Mouse (Mus musculus) stomach, postnatal 0 days (tissue): ENCODE data around the gene Dctd. TPM values are rescaled to one million over a fixed set of nuclear protein-coding genes. Genes with fewer than 3 reads are reported as not detected.

Source experiments
- ATAC-seq: fragments of 200-750 bp; cut with Nextera tagmentation; 2 replicates; pipeline ENCODE4 v1.8.0; 2017; ENCODE audit not compliant: low FRiP score, low TSS enrichment
- DNase-seq: peaks from one replicate; pipeline ENCODE4 v3.0.0-alpha.2; 2016; ENCODE audit warnings: low spot score
- H3K27ac ChIP-seq: fragments of 300-500 bp; sonication (generic); replicated peaks from 2 replicates; pipeline ENCODE4 v1.5.1; 2014; ENCODE audit warnings: mild to moderate bottlenecking, control low read depth
- H3K27me3 ChIP-seq: fragments of 300-500 bp; sonication (generic); 2 replicates; pipeline ENCODE4 v1.6.1; 2014; ENCODE audit warnings: low read length; ENCODE audit not compliant: control insufficient read depth, insufficient read depth
- H3K36me3 ChIP-seq: fragments of 300-500 bp; sonication (generic); 2 replicates; pipeline ENCODE4 v1.6.1; 2014; ENCODE audit warnings: low read length, mixed read lengths; ENCODE audit not compliant: control insufficient read depth, insufficient read depth
- H3K4me1 ChIP-seq: fragments of 300-500 bp; sonication (generic); replicated peaks from 2 replicates; pipeline ENCODE4 v1.6.1; 2014; ENCODE audit warnings: antibody characterized with exemption; ENCODE audit not compliant: control insufficient read depth, insufficient read depth
- H3K4me2 ChIP-seq: fragments of 300-500 bp; sonication (generic); replicated peaks from 2 replicates; pipeline ENCODE4 v1.6.1; 2014; ENCODE audit warnings: low read depth, mild to moderate bottlenecking, control low read depth, moderate library complexity
- H3K4me3 ChIP-seq: fragments of 300-500 bp; sonication (generic); 2 replicates; pipeline ENCODE4 v1.5.1; 2014; ENCODE audit warnings: low read depth, low read length, control low read depth
- H3K9ac ChIP-seq: fragments of 300-500 bp; sonication (generic); 2 replicates; pipeline ENCODE4 v1.6.1; 2014; ENCODE audit warnings: mild to moderate bottlenecking, low read length, control low read depth, mixed read lengths
- H3K9me3 ChIP-seq: fragments of 300-500 bp; sonication (generic); 2 replicates; pipeline ENCODE4 v1.6.1; 2016; ENCODE audit warnings: low read length; ENCODE audit not compliant: control insufficient read depth
- CTCF ChIP-seq: IDR thresholded peaks from 2 replicates; pipeline ENCODE4 v1.5.1; 2016; ENCODE audit warnings: antibody characterized with exemption, low read depth, mild to moderate bottlenecking, moderate library complexity
- EP300 ChIP-seq: optimal IDR thresholded peaks from 2 replicates; pipeline ENCODE3; 2016; ENCODE audit warnings: antibody characterized with exemption
- WGBS: fragments of 180-500 bp; shearing (Covaris S2); extraction: QIAGEN DNeasy Blood & Tissue Kit; methylation state at CpG from one replicate; pipeline ENCODE4 v1.1.7; 2014; 5-methylcytosine and 5-hydroxymethylcytosine counted together
- polyA plus RNA-seq: library from polyadenylated mRNA; unstranded; fragments of >200 nt; fragmentation: Nextera tagmentation; extraction: Ambion mirVana; gene quantifications from 2 replicates; pipeline ENCODE4 v1.2.1, GENCODE M21; 2015

Dctd gene
- polyA plus RNA-seq, 1 experiment from 2014 or later, result 8.4 TPM

GRCm38 (mm10) chr8:48133321-48133720, 34.4 kb downstream of the Dctd start:
- DNase-seq (no peak), ATAC-seq (no peak)
- no peaks in the 10 kb centered on the region for H3K27me3 ChIP-seq
- WGBS, result 85% methylated on average over 5 of the region's 5 CpGs
- no peak overlapping the region for H3K9ac ChIP-seq
- no peaks in the 10 kb centered on the region for H3K4me1 ChIP-seq
- H3K4me2 ChIP-seq, result no peak overlapping the region
- no peak overlapping the region for H3K27ac ChIP-seq
- peaks cover 3% of the 10 kb centered on the region; the same call in 1 of the 2 replicates for H3K36me3 ChIP-seq
- no peak for TF ChIP-seq EP300
- no peaks in the 10 kb centered on the region for H3K9me3 ChIP-seq
- no peak overlapping the region for H3K4me3 ChIP-seq

DNA sequence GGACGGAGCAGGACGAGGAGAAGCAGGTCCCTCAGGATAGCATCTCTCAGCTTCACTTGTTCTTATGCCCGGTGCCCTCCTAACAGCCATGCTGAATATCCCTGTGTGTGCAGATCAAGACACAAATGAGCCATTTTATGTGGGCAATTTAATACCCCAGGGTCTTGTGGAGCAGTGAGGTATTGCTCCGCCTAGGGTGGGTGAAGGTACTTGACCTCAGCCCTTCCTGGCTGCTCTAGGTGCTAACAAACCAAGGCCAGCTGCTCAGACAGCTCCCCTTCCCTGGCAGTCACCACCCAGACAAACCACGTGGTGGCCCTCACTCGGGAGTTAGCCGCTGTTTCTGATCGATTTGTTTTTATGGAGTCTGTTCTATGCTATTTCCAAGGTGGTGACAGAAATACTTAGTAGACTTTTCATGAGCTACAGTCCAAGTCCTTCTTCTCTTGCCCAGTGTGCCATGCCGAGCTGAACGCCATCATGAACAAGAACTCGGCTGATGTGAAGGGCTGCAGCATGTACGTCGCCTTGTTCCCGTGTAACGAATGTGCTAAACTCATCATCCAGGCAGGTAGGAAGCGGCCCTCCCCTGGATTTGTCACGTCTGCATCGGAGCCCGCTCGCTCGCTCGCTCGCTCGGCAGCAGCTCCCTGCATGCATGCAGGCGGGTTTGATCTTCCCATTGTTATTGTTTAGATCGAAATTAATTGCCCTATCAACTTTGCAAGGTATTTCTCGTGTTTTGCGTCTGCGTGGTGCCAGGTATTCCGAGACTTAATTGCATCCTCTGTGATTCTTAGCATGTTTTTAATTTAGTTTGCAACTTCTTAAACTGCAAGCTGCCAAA, 38.1 kb downstream of the Dctd start:
- no peak for DNase-seq
- H3K36me3 ChIP-seq, result peaks cover 7% of the 10 kb centered on the region
- H3K27me3 ChIP-seq, result no peaks in the 10 kb centered on the region
- no peaks in the 10 kb centered on the region for H3K4me1 ChIP-seq
- ATAC-seq, result no peak
- no peaks in the 10 kb centered on the region for H3K9me3 ChIP-seq
- WGBS, result 88% methylated on average over 30 of the region's 30 CpGs
- no peak overlapping the region for H3K27ac ChIP-seq
- H3K4me2 ChIP-seq, result no peak overlapping the region
- TF ChIP-seq CTCF (no peak), EP300 (no peak)
- H3K4me3 ChIP-seq, result no peak overlapping the region
- no peak overlapping the region for H3K9ac ChIP-seq

- no peak overlapping the region for H3K27ac ChIP-seq
- H3K27me3 ChIP-seq, result no peaks in the 10 kb centered on the region
- no peak for TF ChIP-seq CTCF
- no peak for TF ChIP-seq EP300
- peaks cover 7% of the 10 kb centered on the region for H3K36me3 ChIP-seq
- DNase-seq (no peak), ATAC-seq (no peak)
- no peaks in the 10 kb centered on the region for H3K9me3 ChIP-seq
- H3K4me3 ChIP-seq, result no peak overlapping the region
- no peak overlapping the region for H3K9ac ChIP-seq
- H3K4me2 ChIP-seq, result no peak overlapping the region
- WGBS, result 80% methylated on average over 3 of the region's 3 CpGs
- H3K4me1 ChIP-seq, result no peaks in the 10 kb centered on the region
Observed at GRCm38 (mm10) chr8:48137651-48137937, 38.7 kb downstream of the Dctd start.

- Histone ChIP-seq H3K9ac (no peak overlapping the region), H3K27ac (no peak overlapping the region), H3K27me3 (no peaks in the 10 kb centered on the region), H3K9me3 (no peaks in the 10 kb centered on the region), H3K4me1 (no peaks in the 10 kb centered on the region), H3K36me3 (peaks cover 7% of the 10 kb centered on the region), H3K4me3 (no peak overlapping the region), H3K4me2 (no peak overlapping the region)
- WGBS, result 91% methylated on average over 5 of the region's 5 CpGs
- TF ChIP-seq EP300 (no peak), CTCF (no peak)
- DNase-seq (no peak), ATAC-seq (no peak)
Observed at GRCm38 (mm10) chr8:48141023-48141422, 42.1 kb downstream of the Dctd start.

- ATAC-seq (no peak), DNase-seq (no peak)
- H3K9ac ChIP-seq, result no peak overlapping the region
- TF ChIP-seq CTCF, result no peak
- TF ChIP-seq EP300, result no peak
- peaks cover under 1% of the 10 kb centered on the region; the same call in 1 of the 2 replicates for H3K36me3 ChIP-seq
- no peak overlapping the region for H3K27ac ChIP-seq
- no peaks in the 10 kb centered on the region for H3K9me3 ChIP-seq
- no peaks in the 10 kb centered on the region for H3K4me1 ChIP-seq
- H3K4me3 ChIP-seq, result no peak overlapping the region
- 82% methylated on average over 5 of the region's 5 CpGs for WGBS
- H3K27me3 ChIP-seq, result no peaks in the 10 kb centered on the region
- H3K4me2 ChIP-seq, result no peak overlapping the region
Observed at GRCm38 (mm10) chr8:48145766-48146165, 46.9 kb downstream of the Dctd start.

GRCm38 (mm10) chr8:48146449-48146848, 47.6 kb downstream of the Dctd start:
- no peak for TF ChIP-seq EP300
- TF ChIP-seq CTCF, result no peak
- no peak for DNase-seq
- H3K27me3 ChIP-seq, result no peaks in the 10 kb centered on the region

More at GRCm38 (mm10) chr8:48146449-48146848, 47.6 kb downstream of the Dctd start:
- Histone ChIP-seq H3K9ac (no peak overlapping the region), H3K36me3 (no peaks in the 10 kb centered on the region), H3K27ac (no peak overlapping the region), H3K9me3 (no peaks in the 10 kb centered on the region), H3K4me2 (no peak overlapping the region), H3K4me3 (no peak overlapping the region), H3K4me1 (no peaks in the 10 kb centered on the region)
- ATAC-seq, result no peak
- 75% methylated on average over 10 of the region's 10 CpGs for WGBS
